10 mouse cellular contexts compared by ENCODE assay signal in genomic region chr13:35969829-35970228, GRCm38 (mm10). TPM values are rescaled to one million over a fixed set of nuclear protein-coding genes. Genes with fewer than 3 reads are reported as not detected.
A peak's percentile ranks its signal among the peaks of the same experiment; 100 is the strongest.
DNase-seq lines count a peak whose midpoint lies in the region; ATAC-seq lines count a peak whose summit lies in the region.
"Had no signal": no experiment of that assay in that cellular context is flagged by ENCODE, and none has a peak within 500 bp of the region (broad histone marks: within the 10 kb centered on the region; RNA-seq: fewer than 3 reads in every experiment).

No protein-coding gene starts in this region.

- peak; percentile 13 for DNase-seq in testis, postnatal 10 days (ENCODE audit: low spot score)
- no peak for DNase-seq in testis, postnatal 14 days (ENCODE audit: low spot score)
- DNase-seq in hindbrain, embryonic 11.5 days (ENCODE audit: low spot score), result no peak
- DNase-seq in right cerebral cortex, adult 2 months (ENCODE audit: low spot score in 2 of 2), result no peak
- no peak for DNase-seq in urinary bladder, adult 2 months (ENCODE audit: low spot score)
- DNase-seq in layer of hippocampus, adult 9-11 months, result no peak
- DNase-seq: cerebellum, adult 8-10 months; kidney, adult 2 months had no signal

- H3K36me3 ChIP-seq in hindbrain, embryonic 11.5 days (ENCODE audit: control insufficient read depth, insufficient read depth, low read length), result no peaks in the 10 kb centered on the region
- no peaks in the 10 kb centered on the region for H3K36me3 ChIP-seq in liver, embryonic 16.5 days (ENCODE audit: control insufficient read depth, insufficient read depth)

- no peaks in the 10 kb centered on the region; the same call in 1 of the 2 replicates for H3K4me1 ChIP-seq in hindbrain, embryonic 11.5 days (replicated peaks; ENCODE audit: control insufficient read depth, insufficient read depth, low read length)
- H3K4me1 ChIP-seq in liver, embryonic 16.5 days (ENCODE audit: control insufficient read depth, low read depth, low read length), result no peaks in the 10 kb centered on the region

- whole genome bisulfite sequencing in hindbrain, embryonic 11.5 days, result 32% methylated on average over 9 of the region's 9 CpGs
- 32% methylated on average over 9 of the region's 9 CpGs for WGBS in liver, embryonic 16.5 days (ENCODE audit: insufficient replicate concordance)

- no peaks in the 10 kb centered on the region for H3K9me3 ChIP-seq in hindbrain, embryonic 11.5 days (ENCODE audit: control insufficient read depth, low read length)
- no peaks in the 10 kb centered on the region for H3K9me3 ChIP-seq in liver, embryonic 16.5 days (replicated peaks; ENCODE audit: control insufficient read depth, low read length)

- ATAC-seq in hindbrain, embryonic 11.5 days (ENCODE audit: low FRiP score), result no peak
- ATAC-seq in liver, embryonic 16.5 days (ENCODE audit: low read depth), result no peak

- peak overlapping the region; percentile 100 for H3K4me2 ChIP-seq in hindbrain, embryonic 11.5 days (replicated peaks; ENCODE audit: low read depth, low read length)
- H3K4me2 ChIP-seq in liver, embryonic 16.5 days (ENCODE audit: low read depth, low read length), result peak overlapping the region; percentile 66

- no peak overlapping the region for H3K27ac ChIP-seq in hindbrain, embryonic 11.5 days (ENCODE audit: low read depth, low read length)
- H3K27ac ChIP-seq in liver, embryonic 16.5 days (ENCODE audit: low read length), result no peak overlapping the region

- peak overlapping the region; percentile 62 for H3K4me3 ChIP-seq in hindbrain, embryonic 11.5 days (ENCODE audit: low read depth, low read length)
- peak overlapping the region; percentile 40 for H3K4me3 ChIP-seq in liver, embryonic 16.5 days (ENCODE audit: low read depth, low read length)
- H3K4me3 ChIP-seq: myocyte had no signal

- H3K27me3 ChIP-seq in hindbrain, embryonic 11.5 days (ENCODE audit: control insufficient read depth, insufficient read depth, low read length), result peaks cover 12% of the 10 kb centered on the region
- peaks cover 36% of the 10 kb centered on the region for H3K27me3 ChIP-seq in liver, embryonic 16.5 days (ENCODE audit: control insufficient read depth, insufficient read depth, low read depth, low read length)

- no peak overlapping the region for H3K9ac ChIP-seq in hindbrain, embryonic 11.5 days (ENCODE audit: low read depth, low read length)
- H3K9ac ChIP-seq in liver, embryonic 16.5 days (ENCODE audit: low read depth, low read length), result no peak overlapping the region

RNA-seq across cellular contexts. Expression of gene Ppp1r3g, which starts 11.2 kb away (rescaled TPM):
- polyA plus RNA-seq in hindbrain, embryonic 11.5 days (2014; fragmentation: Nextera tagmentation; extraction: Ambion mirVana), result 0.76 and 0.82 TPM in 2 replicates
- polyA plus RNA-seq in liver, embryonic 16.5 days (2015; fragmentation: Nextera tagmentation; extraction: Ambion mirVana), result 1.9 and 3.0 TPM in 2 replicates
- 0.04 and 0.16 TPM in 2 replicates for polyA plus RNA-seq in urinary bladder, adult 2 months (2012; rRNA removed)
- polyA plus RNA-seq: myocyte had no signal
